Mouse (Mus musculus) heart, adult 2 months (tissue): ENCODE measurements around the gene Unc5b.

Experiments
- CTCF ChIP-seq: fragments of 200-600 bp; IDR thresholded peaks from 2 replicates; pipeline ENCODE4 v1.8.1; 2022; ENCODE audit warnings: antibody characterized with exemption, mild to moderate bottlenecking, moderate library complexity
- EP300 ChIP-seq: fragments of 200-500 bp; IDR thresholded peaks from 2 replicates; pipeline ENCODE4 v1.6.1; 2011; ENCODE audit warnings: low read depth, low read length, control low read depth; ENCODE audit not compliant: insufficient read depth
- POLR2A ChIP-seq: fragments of 200-500 bp; IDR thresholded peaks from 2 replicates; pipeline ENCODE4 v1.6.1; 2011; ENCODE audit warnings: mild to moderate bottlenecking, low read depth, low read length, control low read depth; ENCODE audit not compliant: insufficient read depth

GRCm38 (mm10) chr10:60794792-60795191 lies 36.6 kb downstream of the Unc5b start:
- no peak for TF ChIP-seq EP300
- no peak for TF ChIP-seq CTCF
- TF ChIP-seq POLR2A = no peak
